Mouse (Mus musculus): ENCODE results near the gene Nav2.

GRCm38 (mm10) chr7:49190231-49190985 is 281.9 kb downstream of the Nav2 start:
- TF ChIP-seq CTCF (IDR thresholded peaks at IDR 0.05) (no peak), EP300 (IDR thresholded peaks at IDR 0.05; ENCODE audit: insufficient read depth, low read depth, low read length) (no peak)

All from heart, adult 2 months (tissue).